Mouse (Mus musculus): ENCODE measurements around the gene Ttyh1. TPM values are rescaled to one million over a fixed set of nuclear protein-coding genes. Genes with fewer than 3 reads are reported as not detected.
A peak's percentile ranks its signal among the peaks of the same experiment; 100 is the strongest.

Gene Ttyh1
- polyA plus RNA-seq (2015; fragmentation: Nextera tagmentation; extraction: Ambion mirVana), result 1.3 and 2.0 TPM in 2 replicates

DNA sequence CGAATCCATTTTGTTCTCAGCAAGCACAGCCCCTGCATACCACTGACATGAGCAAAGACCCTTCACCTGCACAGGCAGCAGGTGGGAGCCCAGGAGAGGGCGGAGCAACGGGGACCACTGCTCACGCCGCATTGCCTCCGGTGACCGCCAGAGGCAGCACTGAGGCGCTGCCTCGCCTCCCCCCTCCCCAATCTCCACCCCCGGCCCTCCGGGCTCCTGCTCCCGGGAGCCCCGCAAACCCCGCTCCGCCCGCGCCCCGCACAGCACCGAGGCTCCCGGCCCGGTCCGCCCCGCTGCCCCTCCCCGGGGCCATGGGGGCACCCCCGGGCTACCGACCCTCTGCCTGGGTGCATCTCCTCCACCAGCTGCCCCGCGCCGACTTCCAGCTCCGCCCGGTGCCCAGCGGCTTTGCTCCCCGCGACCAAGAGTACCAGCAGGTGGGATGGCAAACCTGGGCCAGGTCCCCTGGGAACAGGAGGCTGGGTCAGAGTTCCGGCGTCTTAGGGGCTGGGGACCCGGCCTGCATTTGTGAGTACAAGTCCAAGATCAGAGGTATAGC, at the start of gene Ttyh1:
Gene Ttyh1 (plus strand): TSS at position 65 of the 559 bp plus-strand sequence.
- no peaks in the 10 kb centered on the region for H3K36me3 ChIP-seq (ENCODE audit: control insufficient read depth, insufficient read depth)
- WGBS, result 3% methylated on average over 33 of the region's 37 CpGs
- peak within 1 kb of the TSS; percentile 50 for H3K4me3 ChIP-seq (ENCODE audit: low read length)
- no peak within 1 kb of the TSS for H3K27ac ChIP-seq (ENCODE audit: low read length)
- ATAC-seq (replicated peaks; ENCODE audit: extremely low read depth, insufficient read depth, low FRiP score), result 0 out of 2 replicates have a peak, but pooled peaks have one; percentile 8
- peak within 1 kb of the TSS; percentile 63 for H3K9ac ChIP-seq (ENCODE audit: low read length)
- peak within 1 kb of the TSS; percentile 70 for H3K4me2 ChIP-seq (ENCODE audit: low read depth, low read length)
- peaks cover 5% of the 10 kb centered on the region for H3K4me1 ChIP-seq (ENCODE audit: control insufficient read depth, insufficient read depth, low read length)
- peaks cover 28% of the 10 kb centered on the region for H3K27me3 ChIP-seq (ENCODE audit: control insufficient read depth, insufficient read depth, low read length)
- H3K9me3 ChIP-seq (replicated peaks; ENCODE audit: control insufficient read depth, low read length), result no peaks in the 10 kb centered on the region

DNA sequence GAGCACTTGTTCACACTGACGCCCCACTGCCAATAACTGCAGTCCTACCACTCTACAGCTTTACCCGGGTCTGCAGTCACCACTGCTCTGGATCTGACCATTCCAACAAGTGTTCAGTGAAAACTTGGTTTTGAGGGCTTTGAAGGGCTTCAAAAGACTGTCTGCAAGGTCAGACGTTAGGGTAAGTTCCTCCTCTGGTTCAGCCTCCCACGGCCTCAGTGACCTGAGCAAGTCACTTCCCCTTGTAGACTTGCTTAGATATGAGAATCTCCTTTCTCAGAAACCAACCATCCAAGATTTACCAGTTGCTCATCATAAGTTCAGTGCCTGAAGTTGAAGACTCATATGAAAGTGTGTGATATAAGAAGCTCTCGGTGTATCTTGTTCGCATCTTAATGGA, 48.1 kb upstream of the Ttyh1 start:
- Histone ChIP-seq H3K36me3 (ENCODE audit: control insufficient read depth, insufficient read depth) (no peaks in the 10 kb centered on the region), H3K4me3 (ENCODE audit: low read length) (no peak overlapping the region), H3K9me3 (replicated peaks; ENCODE audit: control insufficient read depth, low read length) (no peaks in the 10 kb centered on the region), H3K27me3 (ENCODE audit: control insufficient read depth, insufficient read depth, low read length) (no peaks in the 10 kb centered on the region), H3K27ac (ENCODE audit: low read length) (no peak overlapping the region), H3K9ac (ENCODE audit: low read length) (no peak overlapping the region), H3K4me1 (ENCODE audit: control insufficient read depth, insufficient read depth, low read length) (no peaks in the 10 kb centered on the region), H3K4me2 (ENCODE audit: low read depth, low read length) (no peak overlapping the region)
- WGBS, result 79% methylated on average over 6 of the region's 6 CpGs
- no peak for ATAC-seq (replicated peaks; ENCODE audit: extremely low read depth, insufficient read depth, low FRiP score)

DNA sequence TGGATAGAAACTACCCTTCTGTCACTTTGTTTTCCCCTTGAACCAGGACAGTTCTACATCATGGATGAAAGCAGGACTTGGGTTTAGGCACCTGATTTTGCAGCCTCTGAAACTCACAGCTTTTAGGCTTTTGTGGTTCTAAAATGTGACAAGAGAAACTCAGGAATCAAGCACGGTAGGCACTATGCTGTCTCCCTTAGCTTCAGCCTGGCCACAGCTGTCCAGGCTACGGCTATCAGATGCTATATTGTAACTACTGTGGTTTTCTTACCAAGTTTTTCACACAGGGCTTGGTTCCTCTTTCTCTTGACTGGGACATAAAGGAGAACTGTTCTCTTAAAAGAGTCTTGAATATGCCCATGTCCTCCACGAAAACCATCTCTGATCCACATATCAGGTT, 46.1 kb upstream of the Ttyh1 start:
- Histone ChIP-seq H3K9ac (ENCODE audit: low read length) (no peak overlapping the region), H3K27ac (ENCODE audit: low read length) (no peak overlapping the region), H3K4me3 (ENCODE audit: low read length) (no peak overlapping the region), H3K27me3 (ENCODE audit: control insufficient read depth, insufficient read depth, low read length) (no peaks in the 10 kb centered on the region), H3K4me1 (ENCODE audit: control insufficient read depth, insufficient read depth, low read length) (no peaks in the 10 kb centered on the region), H3K4me2 (ENCODE audit: low read depth, low read length) (no peak overlapping the region), H3K9me3 (replicated peaks; ENCODE audit: control insufficient read depth, low read length) (no peaks in the 10 kb centered on the region), H3K36me3 (ENCODE audit: control insufficient read depth, insufficient read depth) (no peaks in the 10 kb centered on the region)
- no peak for ATAC-seq (replicated peaks; ENCODE audit: extremely low read depth, insufficient read depth, low FRiP score)
- WGBS, result 67% methylated on average over 3 of the region's 3 CpGs

- Histone ChIP-seq H3K4me2 (ENCODE audit: low read depth, low read length) (no peak overlapping the region), H3K9ac (ENCODE audit: low read length) (no peak overlapping the region)
- WGBS, result 84% methylated on average over 7 of the region's 7 CpGs
Observed at GRCm38 (mm10) chr7:4079511-4079910, 39.7 kb upstream of the Ttyh1 start.

DNA sequence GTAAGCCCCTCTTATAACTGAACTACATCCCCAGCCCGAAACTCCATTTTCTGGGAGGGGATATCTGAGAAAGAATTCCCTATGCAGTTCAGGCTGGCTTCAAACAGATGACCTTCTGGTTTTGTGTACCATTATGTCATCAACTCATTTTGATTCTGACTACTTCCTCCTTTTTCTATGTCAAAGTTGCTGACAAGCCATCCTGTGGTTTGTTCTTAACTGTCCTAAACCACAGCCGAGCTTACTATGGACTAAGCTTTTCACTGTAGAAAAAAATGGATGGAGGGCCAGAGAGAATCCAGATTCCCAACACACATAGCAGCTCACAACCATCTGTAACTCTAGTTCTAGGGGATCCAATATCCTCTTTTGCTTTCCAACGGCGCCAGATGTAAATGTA, 38.7 kb upstream of the Ttyh1 start:
- H3K4me3 ChIP-seq (ENCODE audit: low read length), result no peak overlapping the region
- no peaks in the 10 kb centered on the region for H3K36me3 ChIP-seq (ENCODE audit: control insufficient read depth, insufficient read depth)
- H3K9ac ChIP-seq (ENCODE audit: low read length), result no peak overlapping the region
- no peaks in the 10 kb centered on the region for H3K27me3 ChIP-seq (ENCODE audit: control insufficient read depth, insufficient read depth, low read length)
- no peaks in the 10 kb centered on the region for H3K4me1 ChIP-seq (ENCODE audit: control insufficient read depth, insufficient read depth, low read length)
- no peak for ATAC-seq (replicated peaks; ENCODE audit: extremely low read depth, insufficient read depth, low FRiP score)
- H3K9me3 ChIP-seq (replicated peaks; ENCODE audit: control insufficient read depth, low read length), result no peaks in the 10 kb centered on the region
- H3K27ac ChIP-seq (ENCODE audit: low read length), result no peak overlapping the region
- 79% methylated on average over 4 of the region's 4 CpGs for WGBS
- H3K4me2 ChIP-seq (ENCODE audit: low read depth, low read length), result no peak overlapping the region

More at GRCm38 (mm10) chr7:4079511-4079910, 39.7 kb upstream of the Ttyh1 start:
- Histone ChIP-seq H3K27me3 (ENCODE audit: control insufficient read depth, insufficient read depth, low read length) (no peaks in the 10 kb centered on the region), H3K9me3 (replicated peaks; ENCODE audit: control insufficient read depth, low read length) (no peaks in the 10 kb centered on the region), H3K36me3 (ENCODE audit: control insufficient read depth, insufficient read depth) (no peaks in the 10 kb centered on the region), H3K4me3 (ENCODE audit: low read length) (no peak overlapping the region), H3K4me1 (ENCODE audit: control insufficient read depth, insufficient read depth, low read length) (no peaks in the 10 kb centered on the region), H3K27ac (ENCODE audit: low read length) (no peak overlapping the region)
- no peak for ATAC-seq (replicated peaks; ENCODE audit: extremely low read depth, insufficient read depth, low FRiP score)

DNA sequence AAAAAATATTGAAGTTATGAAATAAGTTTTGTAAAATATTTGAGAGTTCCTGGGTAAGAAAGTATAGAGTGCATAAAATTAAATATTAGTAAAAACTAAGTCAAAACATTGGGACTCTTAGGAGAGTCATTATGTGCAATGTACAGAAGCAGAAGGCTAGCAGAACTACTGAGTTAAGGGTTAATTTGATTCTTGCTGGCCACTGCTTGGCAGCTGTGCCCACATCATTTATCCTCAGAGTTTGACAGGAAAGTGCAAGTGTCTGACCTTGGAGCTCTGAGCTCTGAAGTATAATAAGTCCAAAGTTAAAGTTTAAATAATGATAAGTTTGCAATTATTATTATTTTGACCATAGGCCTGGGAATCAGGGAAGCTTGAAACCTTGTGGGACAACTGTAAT, 37.5 kb upstream of the Ttyh1 start:
- no peak overlapping the region for H3K4me3 ChIP-seq (ENCODE audit: low read length)
- H3K36me3 ChIP-seq (ENCODE audit: control insufficient read depth, insufficient read depth), result no peaks in the 10 kb centered on the region
- H3K9ac ChIP-seq (ENCODE audit: low read length), result no peak overlapping the region
- no peaks in the 10 kb centered on the region for H3K4me1 ChIP-seq (ENCODE audit: control insufficient read depth, insufficient read depth, low read length)
- no peak for ATAC-seq (replicated peaks; ENCODE audit: extremely low read depth, insufficient read depth, low FRiP score)
- H3K4me2 ChIP-seq (ENCODE audit: low read depth, low read length), result no peak overlapping the region
- no peak overlapping the region for H3K27ac ChIP-seq (ENCODE audit: low read length)
- no peaks in the 10 kb centered on the region for H3K9me3 ChIP-seq (replicated peaks; ENCODE audit: control insufficient read depth, low read length)
- H3K27me3 ChIP-seq (ENCODE audit: control insufficient read depth, insufficient read depth, low read length), result no peaks in the 10 kb centered on the region

DNA sequence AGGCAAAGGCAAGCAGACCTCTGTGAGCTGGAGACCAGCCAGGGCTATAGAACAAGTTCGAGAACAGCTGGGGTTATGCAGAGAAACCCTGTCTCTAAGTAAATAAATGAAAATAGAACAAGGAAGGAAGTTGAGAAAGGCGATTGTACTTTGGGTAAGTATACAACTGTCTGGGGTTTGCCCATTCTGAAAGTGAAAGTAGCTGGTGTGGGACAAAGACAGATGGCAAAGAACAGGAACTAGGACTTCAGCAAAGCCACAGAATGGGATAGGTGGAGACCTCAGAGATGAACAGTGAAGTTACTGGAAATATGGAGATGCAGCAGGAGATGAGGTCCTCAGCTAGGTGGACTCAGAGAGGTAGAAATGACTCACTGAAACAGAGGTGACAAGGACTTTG, 36.4 kb upstream of the Ttyh1 start:
- peak; percentile 41; the same call in 1 of the 2 replicates for ATAC-seq (replicated peaks; ENCODE audit: extremely low read depth, insufficient read depth, low FRiP score)
- Histone ChIP-seq H3K4me2 (ENCODE audit: low read depth, low read length) (0 out of 2 replicates have a peak overlapping the region, but pooled peaks have one; percentile 17), H3K36me3 (ENCODE audit: control insufficient read depth, insufficient read depth) (no peaks in the 10 kb centered on the region), H3K9me3 (replicated peaks; ENCODE audit: control insufficient read depth, low read length) (no peaks in the 10 kb centered on the region), H3K9ac (ENCODE audit: low read length) (no peak overlapping the region), H3K4me1 (ENCODE audit: control insufficient read depth, insufficient read depth, low read length) (no peaks in the 10 kb centered on the region), H3K4me3 (ENCODE audit: low read length) (no peak overlapping the region), H3K27ac (ENCODE audit: low read length) (no peak overlapping the region), H3K27me3 (ENCODE audit: control insufficient read depth, insufficient read depth, low read length) (no peaks in the 10 kb centered on the region)
- WGBS, result 24% methylated on average over 2 of the region's 2 CpGs

GRCm38 (mm10) chr7:4084161-4084560, 35.0 kb upstream of the Ttyh1 start:
- Histone ChIP-seq H3K4me3 (ENCODE audit: low read length) (no peak overlapping the region), H3K27ac (ENCODE audit: low read length) (no peak overlapping the region), H3K4me1 (ENCODE audit: control insufficient read depth, insufficient read depth, low read length) (no peaks in the 10 kb centered on the region), H3K4me2 (ENCODE audit: low read depth, low read length) (no peak overlapping the region), H3K36me3 (ENCODE audit: control insufficient read depth, insufficient read depth) (no peaks in the 10 kb centered on the region), H3K27me3 (ENCODE audit: control insufficient read depth, insufficient read depth, low read length) (no peaks in the 10 kb centered on the region), H3K9ac (ENCODE audit: low read length) (no peak overlapping the region), H3K9me3 (replicated peaks; ENCODE audit: control insufficient read depth, low read length) (no peaks in the 10 kb centered on the region)
- WGBS, result 56% methylated on average over 6 of the region's 6 CpGs
- no peak for ATAC-seq (replicated peaks; ENCODE audit: extremely low read depth, insufficient read depth, low FRiP score)

- H3K27ac ChIP-seq (ENCODE audit: low read length), result no peak overlapping the region
- H3K9me3 ChIP-seq (replicated peaks; ENCODE audit: control insufficient read depth, low read length), result no peaks in the 10 kb centered on the region
- no peak for ATAC-seq (replicated peaks; ENCODE audit: extremely low read depth, insufficient read depth, low FRiP score)
- no peak overlapping the region for H3K4me3 ChIP-seq (ENCODE audit: low read length)
- no peak overlapping the region for H3K9ac ChIP-seq (ENCODE audit: low read length)
- no peaks in the 10 kb centered on the region for H3K4me1 ChIP-seq (ENCODE audit: control insufficient read depth, insufficient read depth, low read length)
- no peaks in the 10 kb centered on the region for H3K36me3 ChIP-seq (ENCODE audit: control insufficient read depth, insufficient read depth)
- no peaks in the 10 kb centered on the region for H3K27me3 ChIP-seq (ENCODE audit: control insufficient read depth, insufficient read depth, low read length)
- H3K4me2 ChIP-seq (ENCODE audit: low read depth, low read length), result no peak overlapping the region
Observed at GRCm38 (mm10) chr7:4085562-4085961, 33.6 kb upstream of the Ttyh1 start.

Measured in heart, embryonic 16.5 days (tissue).